Mouse (Mus musculus) liver, embryonic 13.5 days (tissue): ENCODE measurements around the gene Gm14137. TPM values are rescaled to one million over a fixed set of nuclear protein-coding genes. Genes with fewer than 3 reads are reported as not detected.
A peak's percentile ranks its signal among the peaks of the same experiment; 100 is the strongest.

Source experiments
- ATAC-seq: fragments of 200-750 bp; cut with Nextera tagmentation; 2 replicates; pipeline ENCODE4 v1.8.0; 2017; ENCODE audit warnings: low read depth, mild to moderate bottlenecking, moderate number of reproducible peaks, moderate library complexity
- DNase-seq: peaks from one replicate; pipeline ENCODE4 v3.0.0; 2022
- H3K27ac ChIP-seq: fragments of 300-500 bp; sonication (generic); 2 replicates; pipeline ENCODE4 v1.5.1; 2015; ENCODE audit warnings: moderate library complexity, mild to moderate bottlenecking, inconsistent platforms
- H3K27me3 ChIP-seq: fragments of 300-500 bp; sonication (generic); 2 replicates; pipeline ENCODE4 v1.6.1; 2015; ENCODE audit warnings: mild to moderate bottlenecking, inconsistent platforms
- H3K36me3 ChIP-seq: fragments of 300-500 bp; sonication (generic); 2 replicates; pipeline ENCODE4 v1.6.1; 2015; ENCODE audit warnings: mild to moderate bottlenecking, inconsistent platforms
- H3K4me1 ChIP-seq: fragments of 300-500 bp; sonication (generic); replicated peaks from 2 replicates; pipeline ENCODE4 v1.6.1; 2015; ENCODE audit warnings: inconsistent platforms
- H3K4me2 ChIP-seq: fragments of 300-500 bp; sonication (generic); 2 replicates; pipeline ENCODE4 v1.6.1; 2015; ENCODE audit warnings: inconsistent platforms, mild to moderate bottlenecking, moderate library complexity
- H3K4me3 ChIP-seq: fragments of 300-500 bp; sonication (generic); replicated peaks from 2 replicates; pipeline ENCODE4 v1.5.1; 2015; ENCODE audit warnings: mild to moderate bottlenecking, inconsistent platforms
- H3K9ac ChIP-seq: fragments of 300-500 bp; sonication (generic); 2 replicates; pipeline ENCODE4 v1.6.1; 2015; ENCODE audit warnings: mild to moderate bottlenecking, inconsistent platforms
- H3K9me3 ChIP-seq: fragments of 300-500 bp; sonication (generic); replicated peaks from 2 replicates; pipeline ENCODE4 v1.6.1; 2016; ENCODE audit warnings: inconsistent platforms
- WGBS: fragments of 180-500 bp; shearing (Covaris S2); methylation state at CpG from one replicate; pipeline ENCODE4 v1.1.7; 2015; ENCODE audit not compliant: insufficient replicate concordance; 5-methylcytosine and 5-hydroxymethylcytosine counted together
- polyA plus RNA-seq: library from polyadenylated mRNA; unstranded; fragments of >200 nt; fragmentation: Nextera tagmentation; extraction: Ambion mirVana; gene quantifications from 2 replicates; pipeline ENCODE4 v1.2.1, GENCODE M21; 2015

Gene Gm14137
- polyA plus RNA-seq, 1 experiment from 2014 or later: 0.12 TPM

GRCm38 (mm10) chr2:119156681-119157572 lies 17.4 kb upstream of the Gm14137 start, which contains the start of gene Rmdn3:
Rmdn3 (minus strand) TSS chr2:119157034.
- peak; percentile 70 for ATAC-seq
- WGBS: 1% methylated on average over 57 of the region's 57 CpGs
- Histone ChIP-seq H3K36me3 (peaks cover 27% of the 10 kb centered on the region), H3K9ac (peak within 1 kb of the TSS; percentile 97), H3K27ac (peak within 1 kb of the TSS; percentile 98), H3K9me3 (no peaks in the 10 kb centered on the region), H3K27me3 (0 out of 2 replicates have a peak, but pooled peaks cover 3% of the 10 kb centered on the region), H3K4me1 (peaks cover 45% of the 10 kb centered on the region), H3K4me3 (peak within 1 kb of the TSS; percentile 100), H3K4me2 (peak within 1 kb of the TSS; percentile 88)
- peak; percentile 93 for DNase-seq

- no peak overlapping the region for H3K9ac ChIP-seq
- peak overlapping the region; percentile 88 for H3K4me2 ChIP-seq
- peaks cover 17% of the 10 kb centered on the region for H3K36me3 ChIP-seq
- peak overlapping the region; percentile 100; the same call in 1 of the 2 replicates for H3K4me3 ChIP-seq
- 0 out of 2 replicates have a peak, but pooled peaks cover 3% of the 10 kb centered on the region for H3K27me3 ChIP-seq
- DNase-seq: no peak
- peaks cover 38% of the 10 kb centered on the region for H3K4me1 ChIP-seq
- H3K27ac ChIP-seq: peak overlapping the region; percentile 76; the same call in 1 of the 2 replicates
- no peaks in the 10 kb centered on the region for H3K9me3 ChIP-seq
- ATAC-seq: no peak
Measured at GRCm38 (mm10) chr2:119157836-119158235, 16.5 kb upstream of the Gm14137 start.

- Histone ChIP-seq H3K9ac (no peak overlapping the region), H3K36me3 (no peaks in the 10 kb centered on the region), H3K4me2 (no peak overlapping the region), H3K9me3 (no peaks in the 10 kb centered on the region), H3K4me3 (no peak overlapping the region), H3K4me1 (peaks cover 15% of the 10 kb centered on the region), H3K27me3 (peaks cover 26% of the 10 kb centered on the region), H3K27ac (no peak overlapping the region)
- no peak for DNase-seq
- ATAC-seq: no peak
- WGBS: 63% methylated on average over 2 of the region's 2 CpGs
Measured at GRCm38 (mm10) chr2:119161247-119161646, 13.1 kb upstream of the Gm14137 start.

GRCm38 (mm10) chr2:119163135-119163534 lies 11.2 kb upstream of the Gm14137 start:
- H3K9me3 ChIP-seq: no peaks in the 10 kb centered on the region
- H3K9ac ChIP-seq: peak overlapping the region; percentile 22; the same call in 1 of the 2 replicates
- H3K27me3 ChIP-seq: peaks cover 44% of the 10 kb centered on the region
- no peak overlapping the region for H3K4me3 ChIP-seq
- WGBS: 12% methylated on average over 3 of the region's 3 CpGs
- peak; percentile 57 for ATAC-seq
- H3K4me1 ChIP-seq: peaks cover 26% of the 10 kb centered on the region
- H3K27ac ChIP-seq: no peak overlapping the region
- H3K4me2 ChIP-seq: no peak overlapping the region
- H3K36me3 ChIP-seq: no peaks in the 10 kb centered on the region
- DNase-seq: peak; percentile 51

GRCm38 (mm10) chr2:119163999-119164398 lies 10.3 kb upstream of the Gm14137 start:
- 82% methylated on average over 4 of the region's 4 CpGs for WGBS
- ATAC-seq (no peak), DNase-seq (no peak)
- H3K4me3 ChIP-seq: no peak overlapping the region
- H3K9me3 ChIP-seq: no peaks in the 10 kb centered on the region
- H3K36me3 ChIP-seq: no peaks in the 10 kb centered on the region
- no peak overlapping the region for H3K4me2 ChIP-seq
- H3K9ac ChIP-seq: no peak overlapping the region
- H3K27me3 ChIP-seq: peaks cover 52% of the 10 kb centered on the region
- no peak overlapping the region for H3K27ac ChIP-seq
- peaks cover 26% of the 10 kb centered on the region for H3K4me1 ChIP-seq

GRCm38 (mm10) chr2:119165401-119165800 lies 8.9 kb upstream of the Gm14137 start:
- no peak for ATAC-seq
- H3K27ac ChIP-seq: no peak overlapping the region
- no peak for DNase-seq
- H3K4me1 ChIP-seq: peaks cover 26% of the 10 kb centered on the region
- H3K4me2 ChIP-seq: no peak overlapping the region
- H3K9ac ChIP-seq: no peak overlapping the region
- H3K4me3 ChIP-seq: no peak overlapping the region
- no peaks in the 10 kb centered on the region for H3K36me3 ChIP-seq
- no peaks in the 10 kb centered on the region for H3K9me3 ChIP-seq
- H3K27me3 ChIP-seq: peaks cover 60% of the 10 kb centered on the region

- DNase-seq (peak; percentile 60), ATAC-seq (peak; percentile 80)
- peak within 1 kb of the TSS; percentile 89 for H3K4me2 ChIP-seq
- H3K4me3 ChIP-seq: peak within 1 kb of the TSS; percentile 63
- WGBS: 1% methylated on average over 60 of the region's 60 CpGs
- no peaks in the 10 kb centered on the region for H3K9me3 ChIP-seq
- H3K4me1 ChIP-seq: peaks cover 34% of the 10 kb centered on the region
- peaks cover 56% of the 10 kb centered on the region for H3K27me3 ChIP-seq
- H3K9ac ChIP-seq: peak within 1 kb of the TSS; percentile 61
- no peak within 1 kb of the TSS for H3K27ac ChIP-seq
- no peaks in the 10 kb centered on the region; the same call in 1 of the 2 replicates for H3K36me3 ChIP-seq
Measured at GRCm38 (mm10) chr2:119166901-119167865, 7.1 kb upstream of the Gm14137 start, which contains the start of gene Gchfr. Gchfr (plus strand) TSS chr2:119167773.

- Histone ChIP-seq H3K4me3 (peak overlapping the region; percentile 63), H3K9me3 (no peaks in the 10 kb centered on the region), H3K27ac (no peak overlapping the region), H3K36me3 (peaks cover 3% of the 10 kb centered on the region; the same call in 1 of the 2 replicates), H3K9ac (peak overlapping the region; percentile 61), H3K4me1 (peaks cover 38% of the 10 kb centered on the region), H3K27me3 (peaks cover 56% of the 10 kb centered on the region), H3K4me2 (peak overlapping the region; percentile 89)
- 5% methylated on average over 26 of the region's 26 CpGs for whole genome bisulfite sequencing
- ATAC-seq: no peak; the same call in 1 of the 2 replicates
- DNase-seq: no peak
Measured at GRCm38 (mm10) chr2:119167866-119168256, 6.4 kb upstream of the Gm14137 start.

GRCm38 (mm10) chr2:119170282-119170681 lies 4.0 kb upstream of the Gm14137 start:
- 48% methylated on average over 2 of the region's 2 CpGs for WGBS
- no peak overlapping the region for H3K9ac ChIP-seq

GRCm38 (mm10) chr2:119171574-119171973 lies 2.7 kb upstream of the Gm14137 start:
- DNase-seq (no peak), ATAC-seq (no peak)
- Histone ChIP-seq H3K36me3 (peaks cover 3% of the 10 kb centered on the region; the same call in 1 of the 2 replicates), H3K9ac (no peak overlapping the region), H3K9me3 (no peaks in the 10 kb centered on the region), H3K27me3 (peaks cover 31% of the 10 kb centered on the region), H3K27ac (no peak overlapping the region), H3K4me3 (no peak overlapping the region), H3K4me1 (peaks cover 47% of the 10 kb centered on the region), H3K4me2 (no peak overlapping the region)
- WGBS: 74% methylated on average over 8 of the region's 8 CpGs

More at GRCm38 (mm10) chr2:119170282-119170681, 4.0 kb upstream of the Gm14137 start:
- H3K4me3 ChIP-seq: no peak overlapping the region
- ATAC-seq (no peak), DNase-seq (no peak)
- H3K4me1 ChIP-seq: peaks cover 47% of the 10 kb centered on the region
- peaks cover 3% of the 10 kb centered on the region; the same call in 1 of the 2 replicates for H3K36me3 ChIP-seq
- H3K27ac ChIP-seq: no peak overlapping the region
- no peak overlapping the region for H3K4me2 ChIP-seq
- H3K27me3 ChIP-seq: peaks cover 43% of the 10 kb centered on the region
- H3K9me3 ChIP-seq: no peaks in the 10 kb centered on the region

GRCm38 (mm10) chr2:119172446-119172845 lies 1.9 kb upstream of the Gm14137 start:
- WGBS: 80% methylated on average over 7 of the region's 7 CpGs
- H3K4me1 ChIP-seq: peaks cover 38% of the 10 kb centered on the region

More at GRCm38 (mm10) chr2:119172446-119172845, 1.9 kb upstream of the Gm14137 start:
- H3K36me3 ChIP-seq: peaks cover 3% of the 10 kb centered on the region; the same call in 1 of the 2 replicates
- 0 out of 2 replicates have a peak overlapping the region, but pooled peaks have one; percentile 9 for H3K27ac ChIP-seq
- no peak for DNase-seq
- H3K9me3 ChIP-seq: no peaks in the 10 kb centered on the region
- ATAC-seq: no peak
- H3K9ac ChIP-seq: no peak overlapping the region
- peaks cover 22% of the 10 kb centered on the region for H3K27me3 ChIP-seq
- no peak overlapping the region for H3K4me3 ChIP-seq
- no peak overlapping the region for H3K4me2 ChIP-seq
